Mouse (Mus musculus) liver, embryonic 14.5 days (tissue): ENCODE measurements at regions not wholly inside any gene's neighbourhood (a gene's known extent, or its start where the extent isn't known, plus 50 kb on each side); places are given as distances from the start of the nearest gene placed in this dataset.

Experiments
- CTCF ChIP-seq: IDR thresholded peaks from 2 replicates; pipeline ENCODE4 v1.5.1; 2016; ENCODE audit warnings: antibody characterized with exemption, low read depth, control low read depth
- EP300 ChIP-seq: IDR thresholded peaks from 2 replicates; pipeline ENCODE4 v1.6.1; 2016; ENCODE audit warnings: antibody characterized with exemption, low read depth

GRCm38 (mm10) chr6:19864101-19864500 is 998.0 kb downstream of the Ankrd7 start:
- TF ChIP-seq CTCF: no peak
- no peak for TF ChIP-seq EP300
